Mouse (Mus musculus) fibroblast of lung, adult 2 months (primary cell): ENCODE measurements around the gene Lrrc57.
A peak's percentile ranks its signal among the peaks of the same experiment; 100 is the strongest.

Source experiments
- DNase-seq: peaks from one replicate; pipeline ENCODE4 v3.0.0-alpha.2; 2011; ENCODE audit warnings: low read depth

Gene Lrrc57

GRCm38 (mm10) chr2:120608830-120609723 is at the start of gene Lrrc57, which contains the start of gene Haus2:
TSS of gene Lrrc57 (minus strand) at chr2:120609520.
TSS of gene Haus2 (plus strand) at chr2:120609383.
- peak; percentile 60 for DNase-seq

- DNase-seq: no peak
Observed at GRCm38 (mm10) chr2:120658486-120658885, 49.2 kb upstream of the Lrrc57 start.

GRCm38 (mm10) chr2:120656711-120657110 is 47.4 kb upstream of the Lrrc57 start:
- no peak for DNase-seq

GRCm38 (mm10) chr2:120655905-120656304 is 46.6 kb upstream of the Lrrc57 start:
- no peak for DNase-seq

GRCm38 (mm10) chr2:120654693-120655092 is 45.4 kb upstream of the Lrrc57 start:
- DNase-seq: no peak

GRCm38 (mm10) chr2:120652925-120653284 is 43.6 kb upstream of the Lrrc57 start:
- DNase-seq: no peak

- DNase-seq: no peak
Observed at GRCm38 (mm10) chr2:120652256-120652924, 43.1 kb upstream of the Lrrc57 start.

GRCm38 (mm10) chr2:120646777-120647176 is 37.5 kb upstream of the Lrrc57 start:
- DNase-seq: no peak

GRCm38 (mm10) chr2:120643836-120644235 is 34.5 kb upstream of the Lrrc57 start:
- peak; percentile 40 for DNase-seq

GRCm38 (mm10) chr2:120640835-120641234 is 31.5 kb upstream of the Lrrc57 start:
- DNase-seq: no peak

GRCm38 (mm10) chr2:120631957-120632356 is 22.6 kb upstream of the Lrrc57 start:
- no peak for DNase-seq

- no peak for DNase-seq
Observed at GRCm38 (mm10) chr2:120631521-120631920, 22.2 kb upstream of the Lrrc57 start.

- DNase-seq: no peak
Observed at GRCm38 (mm10) chr2:120630655-120631054, 21.3 kb upstream of the Lrrc57 start.

- no peak for DNase-seq
Observed at GRCm38 (mm10) chr2:120630246-120630645, 20.9 kb upstream of the Lrrc57 start.

- DNase-seq: peak; percentile 96
Observed at GRCm38 (mm10) chr2:120628886-120629735, 19.8 kb upstream of the Lrrc57 start, which contains the start of gene Stard9. TSS of gene Stard9 (plus strand) at chr2:120629121.

GRCm38 (mm10) chr2:120628076-120628865 is 19.0 kb upstream of the Lrrc57 start:
- no peak for DNase-seq

GRCm38 (mm10) chr2:120622920-120623319 is 13.6 kb upstream of the Lrrc57 start:
- DNase-seq: no peak

- no peak for DNase-seq
Observed at GRCm38 (mm10) chr2:120619538-120619937, 10.2 kb upstream of the Lrrc57 start.

- DNase-seq: no peak
Observed at GRCm38 (mm10) chr2:120616279-120617163, 7.2 kb upstream of the Lrrc57 start.

GRCm38 (mm10) chr2:120606021-120606690 is 3.2 kb downstream of the Lrrc57 start:
- no peak for DNase-seq
